Mouse (Mus musculus) adrenal gland, adult 18-20 months (tissue): ENCODE data around the gene Clcn1. TPM values are rescaled to one million over a fixed set of nuclear protein-coding genes. Genes with fewer than 3 reads are reported as not detected.

Experiments used
- DNase-seq, 2 experiments: peaks; one replicate each; pipeline ENCODE4 v3.0.0; 2021 to 2022; ENCODE audit warnings: low spot score in 2 of 2
- total RNA-seq, 2 experiments: library from RNA; stranded (reverse); gene quantifications; 1 replicate in 1 of 2; 2 replicates in 1 of 2; pipeline ENCODE4 v1.2.3; 2021

The Clcn1 gene
- total RNA-seq, 2 experiments from 2014 or later: 0.10 TPM

GRCm38 (mm10) chr6:42350021-42350967 is 63.8 kb downstream of the Clcn1 start:
- peak; percentile 81 to 86 for DNase-seq

GRCm38 (mm10) chr6:42350968-42351775 is 64.7 kb downstream of the Clcn1 start:
- peak in 1 of 2 experiments; percentile 26 for DNase-seq

GRCm38 (mm10) chr6:42351776-42352485 is 65.4 kb downstream of the Clcn1 start:
- peak in 1 of 2 experiments; percentile 28 for DNase-seq

- no peak for DNase-seq
These were observed 66.0 kb downstream of the Clcn1 start for GRCm38 (mm10) chr6:42352486-42352846.

GRCm38 (mm10) chr6:42353180-42353579 is 66.7 kb downstream of the Clcn1 start:
- DNase-seq: peak in 1 of 2 experiments; percentile 21

GRCm38 (mm10) chr6:42354076-42355019 is 67.9 kb downstream of the Clcn1 start:
- DNase-seq: peak in 1 of 2 experiments; percentile 28

- no peak for DNase-seq
These were observed 68.9 kb downstream of the Clcn1 start for GRCm38 (mm10) chr6:42355366-42355765.

GRCm38 (mm10) chr6:42355794-42356600 is 69.5 kb downstream of the Clcn1 start:
- no peak for DNase-seq

GRCm38 (mm10) chr6:42356913-42357312 is 70.4 kb downstream of the Clcn1 start:
- DNase-seq: no peak

GRCm38 (mm10) chr6:42357901-42358300 is 71.4 kb downstream of the Clcn1 start:
- no peak for DNase-seq

- no peak for DNase-seq
These were observed 72.4 kb downstream of the Clcn1 start for GRCm38 (mm10) chr6:42358901-42359300.

- DNase-seq: peak in 1 of 2 experiments; percentile 26
These were observed 73.1 kb downstream of the Clcn1 start for GRCm38 (mm10) chr6:42359364-42360147.

GRCm38 (mm10) chr6:42360231-42360840 is 73.9 kb downstream of the Clcn1 start:
- no peak for DNase-seq

GRCm38 (mm10) chr6:42361041-42361895 is 74.8 kb downstream of the Clcn1 start:
- DNase-seq: no peak

- DNase-seq: no peak
These were observed 75.6 kb downstream of the Clcn1 start for GRCm38 (mm10) chr6:42362074-42362473.

GRCm38 (mm10) chr6:42362497-42362896 is 76.0 kb downstream of the Clcn1 start:
- DNase-seq: no peak

- DNase-seq: no peak
These were observed 76.5 kb downstream of the Clcn1 start for GRCm38 (mm10) chr6:42362974-42363373.
